In the genomic region with DNA sequence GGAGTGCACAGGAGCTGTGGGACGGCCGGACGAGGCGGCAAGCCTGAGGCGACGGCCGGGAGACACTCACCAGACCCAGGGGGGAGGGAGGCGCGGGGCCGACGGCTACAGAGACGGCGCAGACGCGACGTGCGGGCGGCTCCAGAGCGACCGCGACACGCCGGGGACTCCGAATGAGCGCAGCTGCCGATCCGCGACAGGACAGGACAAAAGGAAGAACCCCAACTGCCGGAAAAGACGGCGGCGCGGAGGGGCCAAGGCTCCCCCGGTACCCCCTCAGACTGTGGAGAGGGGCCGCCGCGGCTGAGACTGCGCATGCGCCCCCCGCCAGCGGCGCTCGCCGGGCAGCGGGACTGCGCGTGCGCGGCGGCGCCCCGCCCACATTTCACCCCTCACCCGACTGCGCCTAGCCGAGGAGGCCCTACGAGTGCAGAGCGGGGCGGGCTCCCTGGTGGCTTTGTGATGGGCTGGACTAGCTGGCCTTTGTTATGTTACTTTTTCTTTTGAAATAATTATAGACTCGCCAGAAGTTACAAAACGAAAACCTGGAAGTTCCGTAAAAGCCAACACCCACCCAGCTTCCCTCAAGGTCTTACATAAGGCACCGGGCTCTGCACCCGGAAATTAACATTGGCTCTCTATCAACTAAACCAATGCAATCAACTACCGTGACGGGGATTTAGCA, we compare ENCODE assay signal across 8 mouse cellular contexts. TPM values are rescaled to one million over a fixed set of nuclear protein-coding genes. Genes with fewer than 3 reads are reported as not detected.
DNase-seq lines count a peak whose midpoint lies in the region; ATAC-seq and TF ChIP-seq lines count a peak whose summit lies in the region.

A gene (minus strand): TSS at position 355 of the 685 bp plus-strand sequence.

- H3K4me1 ChIP-seq in heart, embryonic 14.5 days (ENCODE audit: control insufficient read depth in 2 of 2, insufficient read depth in 2 of 2, low read length in 2 of 2), result peaks cover 0 to 15% of the 10 kb centered on the region in 2 experiments; a peak in 2 of 4 replicates
- peaks cover 19 to 23% of the 10 kb centered on the region in 2 experiments for H3K4me1 ChIP-seq in liver, embryonic 14.5 days (replicated peaks; ENCODE audit: control insufficient read depth in 2 of 2, insufficient read depth in 2 of 2, low read length in 1 of 2)
- peaks cover 3% of the 10 kb centered on the region; the same call in 1 of the 2 replicates for H3K4me1 ChIP-seq in neural tube, embryonic 11.5 days (ENCODE audit: control insufficient read depth, insufficient read depth, low read length)
- no peaks in the 10 kb centered on the region for H3K4me1 ChIP-seq in stomach, postnatal 0 days (replicated peaks; ENCODE audit: control insufficient read depth, insufficient read depth)

- peak within 1 kb of the TSS; percentile 80 to 86 for H3K4me3 ChIP-seq in heart, embryonic 14.5 days (ENCODE audit: control insufficient read depth in 1 of 2, insufficient read depth in 1 of 2, low read depth in 1 of 2, low read length in 2 of 2)
- peak within 1 kb of the TSS; percentile 77 to 98 for H3K4me3 ChIP-seq in liver, embryonic 14.5 days (ENCODE audit: insufficient read depth in 1 of 2, low read depth in 2 of 2, low read length in 2 of 2)
- H3K4me3 ChIP-seq in neural tube, embryonic 11.5 days (ENCODE audit: low read depth, low read length), result peak within 1 kb of the TSS; percentile 88
- H3K4me3 ChIP-seq in stomach, postnatal 0 days (ENCODE audit: low read depth, low read length), result peak within 1 kb of the TSS; percentile 95

- peak; percentile 75 for ATAC-seq in CD4-positive, CD25-positive, alpha-beta regulatory T cell, adult 4 months
- ATAC-seq in heart, embryonic 14.5 days (ENCODE audit: insufficient number of reproducible peaks, insufficient read depth, low FRiP score, low read depth), result peak; percentile 91
- peak; percentile 93 for ATAC-seq in liver, embryonic 14.5 days (ENCODE audit: insufficient read depth)
- ATAC-seq in neural tube, embryonic 11.5 days (ENCODE audit: insufficient read depth, low FRiP score, low TSS enrichment), result peak; percentile 89
- ATAC-seq in stomach, postnatal 0 days (ENCODE audit: low FRiP score, low TSS enrichment), result peak; percentile 94

- H3K36me3 ChIP-seq in heart, embryonic 14.5 days (ENCODE audit: control insufficient read depth, insufficient read depth, low read length), result no peaks in the 10 kb centered on the region
- H3K36me3 ChIP-seq in liver, embryonic 14.5 days (replicated peaks; ENCODE audit: control insufficient read depth, insufficient read depth, low read depth), result no peaks in the 10 kb centered on the region; the same call in 1 of the 2 replicates
- H3K36me3 ChIP-seq in neural tube, embryonic 11.5 days (ENCODE audit: control insufficient read depth, insufficient read depth, low read length), result no peaks in the 10 kb centered on the region
- no peaks in the 10 kb centered on the region for H3K36me3 ChIP-seq in stomach, postnatal 0 days (ENCODE audit: control insufficient read depth, insufficient read depth, low read length)

- H3K9me3 ChIP-seq in heart, embryonic 14.5 days (ENCODE audit: control insufficient read depth, low read length), result no peaks in the 10 kb centered on the region
- H3K9me3 ChIP-seq in liver, embryonic 14.5 days (ENCODE audit: control insufficient read depth, low read length), result no peaks in the 10 kb centered on the region
- H3K9me3 ChIP-seq in neural tube, embryonic 11.5 days (ENCODE audit: control insufficient read depth, low read length), result no peaks in the 10 kb centered on the region
- no peaks in the 10 kb centered on the region for H3K9me3 ChIP-seq in stomach, postnatal 0 days (ENCODE audit: control insufficient read depth, low read length)

- no peak for TF ChIP-seq EP300 in liver, embryonic 14.5 days (IDR thresholded peaks at IDR 0.05; ENCODE audit: low read depth)
- TF ChIP-seq EP300 in stomach, postnatal 0 days (optimal IDR thresholded peaks at IDR 0.05), result peak; percentile 88

- no peaks in the 10 kb centered on the region for H3K27me3 ChIP-seq in heart, embryonic 14.5 days (ENCODE audit: control insufficient read depth, insufficient read depth, low read length)
- no peaks in the 10 kb centered on the region for H3K27me3 ChIP-seq in liver, embryonic 14.5 days (ENCODE audit: control insufficient read depth, insufficient read depth, low read length)
- H3K27me3 ChIP-seq in neural tube, embryonic 11.5 days (ENCODE audit: control insufficient read depth, insufficient read depth, low read length), result no peaks in the 10 kb centered on the region
- no peaks in the 10 kb centered on the region for H3K27me3 ChIP-seq in stomach, postnatal 0 days (ENCODE audit: control insufficient read depth, insufficient read depth, low read length)

- under 1% methylated on average over 65 of the region's 65 CpGs for WGBS in heart, embryonic 14.5 days
- under 1% methylated on average over 65 of the region's 65 CpGs for WGBS in liver, embryonic 14.5 days (ENCODE audit: insufficient replicate concordance)
- under 1% methylated on average over 65 of the region's 65 CpGs for WGBS in neural tube, embryonic 11.5 days
- under 1% methylated on average over 58 of the region's 65 CpGs for WGBS in stomach, postnatal 0 days

- no peak for TF ChIP-seq CTCF in liver, embryonic 14.5 days (IDR thresholded peaks at IDR 0.05; ENCODE audit: low read depth)
- TF ChIP-seq CTCF in stomach, postnatal 0 days (IDR thresholded peaks at IDR 0.05; ENCODE audit: low read depth), result no peak

- peak within 1 kb of the TSS; percentile 73 for H3K4me2 ChIP-seq in heart, embryonic 14.5 days (ENCODE audit: low read length)
- peak within 1 kb of the TSS; percentile 95 for H3K4me2 ChIP-seq in liver, embryonic 14.5 days (ENCODE audit: low read depth)
- peak within 1 kb of the TSS; percentile 87 for H3K4me2 ChIP-seq in neural tube, embryonic 11.5 days (ENCODE audit: low read depth)
- H3K4me2 ChIP-seq in stomach, postnatal 0 days (replicated peaks; ENCODE audit: low read depth), result peak within 1 kb of the TSS; percentile 88

- DNase-seq in c-Kit-negative CD71-positive TER-119-positive erythroid progenitor cells, embryonic 14.5 days (ENCODE audit: low read depth, low spot score), result peak; percentile 75
- peak; percentile 59 for DNase-seq in fibroblast of lung, adult 2 months (ENCODE audit: low read depth)
- peak; percentile 89 to 94 for DNase-seq in kidney, postnatal 25 days
- DNase-seq in liver, embryonic 14.5 days (ENCODE audit: low read depth in 3 of 3, low spot score in 3 of 3), result peak; percentile 69 to 73 (median 72)
- DNase-seq in neural tube, embryonic 11.5 days (ENCODE audit: low spot score), result peak; percentile 94
- DNase-seq in stomach, postnatal 0 days (ENCODE audit: low spot score), result peak; percentile 93

- H3K27ac ChIP-seq in heart, embryonic 14.5 days (replicated peaks in 1 of 2; ENCODE audit: control insufficient read depth in 1 of 2, insufficient read depth in 1 of 2, low read depth in 2 of 2, low read length in 2 of 2), result peak within 1 kb of the TSS; percentile 92 to 93
- peak within 1 kb of the TSS; percentile 64 for H3K27ac ChIP-seq in liver, embryonic 14.5 days
- H3K27ac ChIP-seq in neural tube, embryonic 11.5 days (ENCODE audit: low read depth, low read length), result peak within 1 kb of the TSS; percentile 91
- H3K27ac ChIP-seq in stomach, postnatal 0 days (replicated peaks), result peak within 1 kb of the TSS; percentile 95

- H3K9ac ChIP-seq in heart, embryonic 14.5 days (ENCODE audit: low read length), result peak within 1 kb of the TSS; percentile 96
- H3K9ac ChIP-seq in liver, embryonic 14.5 days (replicated peaks), result peak within 1 kb of the TSS; percentile 86
- H3K9ac ChIP-seq in neural tube, embryonic 11.5 days (ENCODE audit: low read length), result peak within 1 kb of the TSS; percentile 97
- H3K9ac ChIP-seq in stomach, postnatal 0 days (ENCODE audit: low read length), result peak within 1 kb of the TSS; percentile 95

RNA-seq across cellular contexts. Expression of the gene that starts here (rescaled TPM):
- 100 to 1,000 TPM; 223 to 306 TPM for polyA plus RNA-seq in CD4-positive, CD25-positive, alpha-beta regulatory T cell, adult 4 months (2017; shearing (Covaris generic))
- polyA plus RNA-seq in heart, embryonic 14.5 days (2014; fragmentation: Nextera tagmentation; extraction: Ambion mirVana), result 68.0 and 70.3 TPM in 2 replicates
- polyA plus RNA-seq in liver, embryonic 14.5 days (2012; rRNA removed), result 24.5 and 31.8 TPM in 2 replicates
- polyA plus RNA-seq in liver, embryonic 14.5 days (2014; fragmentation: Nextera tagmentation; extraction: Ambion mirVana), result 29.2 and 32.7 TPM in 2 replicates
- 141 and 145 TPM in 2 replicates for polyA plus RNA-seq in neural tube, embryonic 11.5 days (2014; fragmentation: Nextera tagmentation; extraction: Ambion mirVana)
- polyA plus RNA-seq in stomach, postnatal 0 days (2015; fragmentation: Nextera tagmentation; extraction: Ambion mirVana), result 64.8 and 68.7 TPM in 2 replicates

Comparison
In these comparisons a context has a peak if more than half of its experiments do, and no peak if none do; other contexts are left out.
1. Peak in every context shown above with its lines: DNase-seq, ATAC-seq, H3K4me3 ChIP-seq and H3K27ac ChIP-seq.